11 mouse cellular contexts compared by ENCODE assay signal in the genomic region with DNA sequence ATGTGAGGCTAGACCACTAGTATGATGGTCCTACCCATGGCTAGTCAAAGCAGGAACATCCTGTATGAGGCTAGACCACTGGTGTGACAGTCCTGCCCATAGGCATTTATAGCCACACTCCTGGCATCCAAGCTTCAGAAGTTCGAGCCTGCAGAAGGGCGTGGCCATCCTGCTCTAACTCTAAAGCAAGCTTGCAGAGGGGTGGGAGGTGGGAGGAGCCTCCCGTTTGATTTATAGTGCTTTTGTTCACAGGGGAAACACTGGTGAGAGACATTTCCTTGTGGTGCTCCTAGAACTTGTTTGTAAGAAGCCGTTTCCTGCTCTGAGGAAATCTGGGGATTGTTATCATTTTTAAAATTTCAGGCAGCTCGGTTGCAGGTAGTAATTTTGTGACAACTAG. TPM values are rescaled to one million over a fixed set of nuclear protein-coding genes. Genes with fewer than 3 reads are reported as not detected.
DNase-seq lines count a peak whose midpoint lies in the region; ATAC-seq and TF ChIP-seq lines count a peak whose summit lies in the region.
"Had no signal": no experiment of that assay in that cellular context is flagged by ENCODE, and none has a peak within 500 bp of the region (broad histone marks: within the 10 kb centered on the region; RNA-seq: fewer than 3 reads in every experiment).

No protein-coding gene starts in this region.

- H3K27me3 ChIP-seq in midbrain, embryonic 10.5 days (ENCODE audit: low read depth, poor library complexity, severe bottlenecking), result no peaks in the 10 kb centered on the region
- H3K27me3 ChIP-seq in midbrain, embryonic 15.5 days (replicated peaks), result no peaks in the 10 kb centered on the region
- H3K27me3 ChIP-seq in limb, embryonic 14.5 days (ENCODE audit: control insufficient read depth, insufficient read depth, low read length), result no peaks in the 10 kb centered on the region
- H3K27me3 ChIP-seq in thymus, adult 2 months (ENCODE audit: control insufficient read depth, insufficient read depth, low read length), result no peaks in the 10 kb centered on the region
- H3K27me3 ChIP-seq: embryonic facial prominence, embryonic 12.5 days; hindbrain, embryonic 15.5 days had no signal

- H3K4me3 ChIP-seq in midbrain, embryonic 10.5 days, result no peak overlapping the region
- H3K4me3 ChIP-seq in midbrain, embryonic 15.5 days, result no peak overlapping the region
- H3K4me3 ChIP-seq in limb, embryonic 14.5 days (replicated peaks; ENCODE audit: low read length), result no peak overlapping the region
- H3K4me3 ChIP-seq in thymus, adult 2 months (ENCODE audit: control insufficient read depth, insufficient read depth, low read length), result no peak overlapping the region
- H3K4me3 ChIP-seq: embryonic facial prominence, embryonic 12.5 days; hindbrain, embryonic 15.5 days had no signal

- H3K9ac ChIP-seq in midbrain, embryonic 15.5 days, result no peak overlapping the region
- H3K9ac ChIP-seq in limb, embryonic 14.5 days (ENCODE audit: low read depth, low read length, severe bottlenecking), result no peak overlapping the region
- H3K9ac ChIP-seq: embryonic facial prominence, embryonic 12.5 days; hindbrain, embryonic 15.5 days; liver, postnatal 0 days had no signal

- no peak for DNase-seq in midbrain, embryonic 10.5 days (ENCODE audit: low spot score)
- DNase-seq in heart, postnatal 4 days, result peak; percentile 29
- peak; percentile 29 for DNase-seq in limb, embryonic 14.5 days (ENCODE audit: low spot score)
- DNase-seq in right cerebral cortex, postnatal 10 days (ENCODE audit: low spot score in 2 of 2), result no peak
- no peak for DNase-seq in layer of hippocampus, postnatal 25 days (ENCODE audit: extremely low spot score in 1 of 2, low spot score in 1 of 2)
- DNase-seq in right cerebral cortex, postnatal 4 days, result no peak
- DNase-seq in thymus, adult 2 months, result no peak
- DNase-seq: liver, postnatal 0 days had no signal

- no peak for TF ChIP-seq POLR2A in limb, embryonic 14.5 days (IDR thresholded peaks at IDR 0.05; ENCODE audit: borderline replicate concordance, extremely low read depth, insufficient read depth, insufficient read length)
- TF ChIP-seq POLR2A in thymus, adult 2 months (IDR thresholded peaks at IDR 0.05; ENCODE audit: control insufficient read depth, extremely low read depth, insufficient read depth, low read length, poor library complexity), result no peak

- no peak for TF ChIP-seq CTCF in thymus, adult 2 months (IDR thresholded peaks at IDR 0.05; ENCODE audit: borderline replicate concordance, control insufficient read depth, extremely low read depth, insufficient read depth, low read length, poor library complexity)

- no peak overlapping the region for H3K4me2 ChIP-seq in midbrain, embryonic 15.5 days
- no peak overlapping the region for H3K4me2 ChIP-seq in limb, embryonic 14.5 days (replicated peaks; ENCODE audit: low read depth, low read length, severe bottlenecking)
- H3K4me2 ChIP-seq: embryonic facial prominence, embryonic 12.5 days; hindbrain, embryonic 15.5 days had no signal

- H3K9me3 ChIP-seq in midbrain, embryonic 10.5 days (replicated peaks), result no peaks in the 10 kb centered on the region
- H3K9me3 ChIP-seq in midbrain, embryonic 15.5 days, result no peaks in the 10 kb centered on the region
- H3K9me3 ChIP-seq in limb, embryonic 14.5 days (ENCODE audit: control insufficient read depth, low read length), result no peaks in the 10 kb centered on the region
- H3K9me3 ChIP-seq: embryonic facial prominence, embryonic 12.5 days; hindbrain, embryonic 15.5 days had no signal

- 0 out of 2 replicates have a peak overlapping the region, but pooled peaks have one; percentile 70 for H3K27ac ChIP-seq in midbrain, embryonic 10.5 days (replicated peaks)
- H3K27ac ChIP-seq in midbrain, embryonic 15.5 days, result no peak overlapping the region
- H3K27ac ChIP-seq in limb, embryonic 14.5 days (replicated peaks; ENCODE audit: low read depth, low read length), result no peak overlapping the region
- H3K27ac ChIP-seq in thymus, adult 2 months (ENCODE audit: control insufficient read depth, insufficient read depth, low read length), result no peak overlapping the region
- H3K27ac ChIP-seq: embryonic facial prominence, embryonic 12.5 days; hindbrain, embryonic 15.5 days had no signal

- peaks cover 44% of the 10 kb centered on the region for H3K4me1 ChIP-seq in midbrain, embryonic 10.5 days
- H3K4me1 ChIP-seq in midbrain, embryonic 15.5 days, result peaks cover 21% of the 10 kb centered on the region; the same call in 1 of the 2 replicates
- peaks cover 7% of the 10 kb centered on the region for H3K4me1 ChIP-seq in limb, embryonic 14.5 days (ENCODE audit: control insufficient read depth, insufficient read depth, low read length)
- H3K4me1 ChIP-seq in thymus, adult 2 months (replicated peaks; ENCODE audit: control insufficient read depth, insufficient read depth, low read length), result no peaks in the 10 kb centered on the region

- ATAC-seq in midbrain, embryonic 15.5 days (replicated peaks), result no peak
- ATAC-seq in limb, embryonic 14.5 days (ENCODE audit: low FRiP score, low read depth), result no peak
- ATAC-seq: liver, postnatal 0 days had no signal

- no peaks in the 10 kb centered on the region for H3K36me3 ChIP-seq in midbrain, embryonic 10.5 days
- no peaks in the 10 kb centered on the region for H3K36me3 ChIP-seq in midbrain, embryonic 15.5 days (replicated peaks)
- no peaks in the 10 kb centered on the region for H3K36me3 ChIP-seq in limb, embryonic 14.5 days (ENCODE audit: control insufficient read depth, insufficient read depth, low read length)
- no peaks in the 10 kb centered on the region for H3K36me3 ChIP-seq in thymus, adult 2 months (ENCODE audit: control insufficient read depth, insufficient read depth, low read length)
- H3K36me3 ChIP-seq: embryonic facial prominence, embryonic 12.5 days; hindbrain, embryonic 15.5 days had no signal

- 64% methylated on average over 5 of the region's 5 CpGs for WGBS in midbrain, embryonic 10.5 days
- WGBS in midbrain, embryonic 15.5 days, result 54% methylated on average over 5 of the region's 5 CpGs
- WGBS in limb, embryonic 14.5 days, result 22% methylated on average over 5 of the region's 5 CpGs
- 28% methylated on average over 5 of the region's 5 CpGs for WGBS in thymus, adult 2 months

RNA-seq across cellular contexts. Expression of a gene that starts 56.7 kb away (rescaled TPM):
- 26.4 and 42.7 TPM in 2 replicates for polyA plus RNA-seq in midbrain, embryonic 10.5 days (2016; fragmentation: Nextera tagmentation; extraction: Ambion mirVana)
- 176 and 189 TPM in 2 replicates for polyA plus RNA-seq in midbrain, embryonic 15.5 days (2015; fragmentation: Nextera tagmentation; extraction: Ambion mirVana)
- 10 to 100 TPM; 28.8 to 33.0 TPM for total RNA-seq in heart, postnatal 4 days (2021)
- 14.2 and 14.9 TPM in 2 replicates for polyA plus RNA-seq in limb, embryonic 14.5 days (2012; rRNA removed)
- polyA plus RNA-seq in limb, embryonic 14.5 days (2014; fragmentation: Nextera tagmentation; extraction: Ambion mirVana), result 11.5 and 15.1 TPM in 2 replicates
- total RNA-seq in layer of hippocampus, postnatal 25 days (2021), result 100 to 1,000 TPM; 215 to 241 TPM
- polyA plus RNA-seq in thymus, adult 2 months (2012; rRNA removed), result 9.4 and 9.7 TPM in 2 replicates

Comparison
In these comparisons a context has a peak if more than half of its experiments do, and no peak if none do; other contexts are left out.
1. DNase-seq: peak in heart, postnatal 4 days (single experiment) and limb, embryonic 14.5 days (single experiment); none in midbrain, embryonic 10.5 days (single experiment), right cerebral cortex, postnatal 10 days (0 of 2), layer of hippocampus, postnatal 25 days (0 of 2), right cerebral cortex, postnatal 4 days (single experiment) and thymus, adult 2 months (single experiment).